Mouse (Mus musculus): ENCODE results near the gene Platr17.

Platr17 gene

DNA sequence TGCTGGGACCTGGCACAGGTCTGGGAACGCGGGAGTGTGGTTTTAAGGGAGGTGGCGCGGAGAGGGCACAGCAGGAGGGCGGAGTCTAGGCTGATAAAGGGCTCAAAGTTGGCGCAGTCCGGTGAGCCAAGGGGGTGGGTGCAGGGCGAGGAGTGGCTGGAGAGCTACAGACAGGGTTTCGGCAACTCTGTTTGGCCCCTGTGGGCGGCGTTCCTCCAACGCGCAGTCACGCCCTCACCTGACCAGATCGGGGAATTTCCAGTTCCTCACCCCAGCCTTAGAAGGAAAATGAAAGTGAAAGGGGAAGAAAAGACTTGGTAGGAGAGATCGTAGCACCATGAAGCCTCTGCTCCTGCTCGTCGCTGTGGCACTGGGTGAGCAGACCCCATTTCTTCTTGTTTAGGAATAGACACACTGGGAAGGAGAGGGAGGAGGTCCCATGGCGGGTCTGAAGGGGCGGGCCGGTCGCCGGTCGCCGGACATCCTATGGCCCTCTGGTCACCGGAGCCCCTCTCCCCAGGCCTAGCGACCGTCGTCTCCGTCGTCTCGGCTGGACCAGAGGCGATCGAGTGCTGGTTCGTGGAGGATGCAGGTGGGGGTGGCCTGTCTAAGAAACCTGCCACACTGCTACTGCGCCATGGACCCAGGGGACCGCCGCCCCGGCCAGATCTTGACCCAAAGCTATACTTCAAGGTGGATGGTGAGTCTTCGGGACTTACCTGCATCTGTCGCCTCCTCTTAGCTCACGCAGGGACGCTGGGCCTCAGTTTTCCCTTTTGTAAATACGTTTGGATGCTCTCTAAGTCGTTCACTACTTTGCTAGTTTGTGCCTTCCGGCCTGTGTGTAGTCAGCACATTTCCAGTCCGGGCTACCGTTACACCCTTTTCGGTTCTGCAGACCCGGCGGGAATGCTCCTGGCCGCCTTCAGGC lies 14.7 kb downstream of the Platr17 start:
- DNase-seq (ENCODE audit: extremely low spot score, low spot score) = peak; percentile 51

DNA sequence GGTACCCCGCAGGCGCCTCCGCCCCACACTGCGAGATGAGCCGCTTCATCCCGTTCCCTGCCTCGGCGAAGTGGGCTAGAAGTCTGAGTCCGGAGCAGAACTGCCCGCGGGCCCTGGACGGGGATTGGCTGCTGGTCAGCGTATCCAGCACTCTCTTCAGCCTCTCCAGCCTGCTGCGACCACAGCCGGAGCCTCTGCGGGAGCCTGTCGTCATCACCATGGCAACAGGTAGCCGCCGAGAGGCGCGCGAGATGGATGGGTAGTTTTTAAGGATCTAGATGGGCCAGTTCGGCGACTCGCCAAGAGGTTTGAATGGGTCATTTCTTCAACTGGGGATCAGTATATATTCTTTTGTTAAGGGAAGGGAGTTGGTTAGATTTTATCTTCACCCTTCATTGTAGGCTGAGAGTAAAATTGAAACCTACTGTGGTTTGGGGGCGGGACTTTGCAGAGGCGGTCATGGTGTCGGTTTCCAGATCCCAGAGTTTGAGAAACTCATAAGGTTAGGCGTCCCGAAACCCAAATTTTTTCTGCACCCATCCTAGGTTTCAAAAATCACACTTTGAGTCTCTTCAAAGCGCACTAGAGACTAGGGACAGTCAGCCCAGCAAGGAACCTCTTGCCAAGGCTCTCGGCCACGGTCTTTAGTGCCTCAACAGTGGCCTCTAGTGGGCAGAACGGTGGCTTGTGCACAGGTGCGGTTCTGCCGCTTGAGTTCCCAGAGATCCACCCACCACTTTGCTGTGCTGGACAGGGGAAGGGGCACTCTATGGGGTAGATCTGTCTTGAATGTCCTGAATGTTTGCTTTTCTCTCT lies 15.6 kb downstream of the Platr17 start:
- DNase-seq (ENCODE audit: extremely low spot score, low spot score) = peak; percentile 85

DNA sequence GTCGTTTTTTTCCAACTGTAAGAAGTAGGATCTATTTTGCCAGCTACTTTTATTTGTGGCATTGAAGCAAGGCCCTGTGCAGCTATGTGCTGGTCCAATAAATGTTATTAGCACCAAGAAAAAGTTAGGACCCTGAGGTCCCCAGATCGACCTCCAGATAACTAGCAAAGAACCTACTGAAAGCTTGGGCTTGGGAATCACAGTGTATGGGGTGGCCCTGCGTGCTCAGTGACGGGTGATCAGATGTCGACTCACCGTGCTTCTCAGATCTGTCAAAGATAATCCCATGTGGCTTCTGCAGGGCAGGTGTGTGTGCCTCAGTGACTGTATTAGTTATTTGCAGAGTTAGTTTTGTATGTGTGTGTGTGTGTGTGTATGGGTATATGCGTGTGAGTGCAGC lies 16.4 kb downstream of the Platr17 start:
- no peak for DNase-seq (ENCODE audit: extremely low spot score, low spot score)

GRCm38 (mm10) chr17:33924577-33925283 lies 19.8 kb downstream of the Platr17 start:
- no peak for DNase-seq (ENCODE audit: extremely low spot score, low spot score)

GRCm38 (mm10) chr17:33925406-33926116 lies 20.6 kb downstream of the Platr17 start:
- DNase-seq (ENCODE audit: extremely low spot score, low spot score) = no peak

GRCm38 (mm10) chr17:33926207-33926932 lies 21.4 kb downstream of the Platr17 start:
- DNase-seq (ENCODE audit: extremely low spot score, low spot score) = no peak

GRCm38 (mm10) chr17:33928251-33928947 lies 23.5 kb downstream of the Platr17 start:
- no peak for DNase-seq (ENCODE audit: extremely low spot score, low spot score)

GRCm38 (mm10) chr17:33929371-33930279 lies 24.7 kb downstream of the Platr17 start, which contains the start of gene Rgl2:
Rgl2 (plus strand) TSS chr17:33929543.
- DNase-seq (ENCODE audit: extremely low spot score, low spot score) = peak; percentile 98

GRCm38 (mm10) chr17:33930280-33931158 lies 25.6 kb downstream of the Platr17 start:
- peak; percentile 54 for DNase-seq (ENCODE audit: extremely low spot score, low spot score)

GRCm38 (mm10) chr17:33931159-33931866 lies 26.4 kb downstream of the Platr17 start:
- DNase-seq (ENCODE audit: extremely low spot score, low spot score) = no peak

DNA sequence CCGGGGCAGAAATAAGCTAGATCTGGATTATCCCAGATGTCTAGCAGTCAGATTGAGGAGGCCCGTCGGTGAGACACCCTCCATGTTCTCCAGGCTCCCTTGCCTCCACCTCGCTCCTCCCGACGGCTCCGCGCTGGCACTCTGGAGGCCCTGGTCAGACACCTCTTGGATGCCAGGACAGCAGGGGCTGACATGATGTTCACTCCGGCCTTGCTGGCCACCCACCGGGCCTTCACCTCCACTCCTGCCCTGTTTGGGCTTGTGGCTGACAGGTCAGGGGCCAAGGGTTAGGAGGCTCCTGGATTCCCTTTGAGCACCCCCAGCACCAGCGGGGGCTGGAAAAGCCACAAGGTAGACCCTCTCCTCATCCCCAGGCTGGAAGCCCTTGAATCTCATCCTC lies 27.0 kb downstream of the Platr17 start:
- no peak for DNase-seq (ENCODE audit: extremely low spot score, low spot score)

DNA sequence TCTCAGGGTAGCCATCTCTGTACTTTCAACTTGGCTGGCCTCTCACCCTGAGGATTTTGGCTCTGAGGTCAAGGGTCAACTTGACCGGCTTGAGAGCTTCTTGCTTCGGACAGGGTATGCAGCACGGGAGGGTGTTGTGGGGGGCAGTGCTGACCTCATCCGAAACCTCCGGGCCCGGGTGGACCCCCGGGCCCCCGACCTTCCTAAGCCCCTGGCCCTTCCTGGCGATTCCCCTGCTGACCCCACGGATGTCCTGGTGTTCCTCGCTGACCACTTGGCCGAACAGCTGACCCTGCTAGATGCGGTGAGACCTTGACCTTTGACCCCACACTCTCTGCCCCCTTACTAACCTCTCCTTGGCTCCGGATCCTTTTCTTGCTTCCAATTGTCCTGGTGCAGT lies 27.5 kb downstream of the Platr17 start:
- no peak for DNase-seq (ENCODE audit: extremely low spot score, low spot score)

DNA sequence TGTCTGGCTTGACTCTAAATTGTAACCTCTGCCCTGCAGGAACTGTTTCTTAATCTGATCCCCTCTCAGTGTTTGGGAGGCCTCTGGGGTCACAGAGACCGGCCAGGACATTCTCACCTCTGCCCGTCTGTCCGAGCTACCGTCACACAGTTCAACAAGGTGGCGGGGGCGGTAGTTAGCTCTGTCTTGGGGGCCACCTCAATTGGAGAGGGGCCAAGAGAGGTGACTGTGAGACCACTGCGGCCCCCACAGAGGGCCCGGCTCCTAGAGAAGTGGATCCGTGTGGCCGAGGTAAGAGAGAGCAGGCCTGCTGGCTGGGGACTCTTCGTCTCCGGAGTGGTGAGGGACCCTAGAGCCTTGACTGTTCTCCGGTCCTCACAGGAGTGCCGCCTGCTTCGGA lies 28.0 kb downstream of the Platr17 start:
- DNase-seq (ENCODE audit: extremely low spot score, low spot score) = no peak

- DNase-seq (ENCODE audit: extremely low spot score, low spot score) = no peak
Measured at GRCm38 (mm10) chr17:33935422-33936055, 30.6 kb downstream of the Platr17 start.

GRCm38 (mm10) chr17:33936993-33937392 lies 32.1 kb downstream of the Platr17 start:
- DNase-seq (ENCODE audit: extremely low spot score, low spot score) = no peak

DNA sequence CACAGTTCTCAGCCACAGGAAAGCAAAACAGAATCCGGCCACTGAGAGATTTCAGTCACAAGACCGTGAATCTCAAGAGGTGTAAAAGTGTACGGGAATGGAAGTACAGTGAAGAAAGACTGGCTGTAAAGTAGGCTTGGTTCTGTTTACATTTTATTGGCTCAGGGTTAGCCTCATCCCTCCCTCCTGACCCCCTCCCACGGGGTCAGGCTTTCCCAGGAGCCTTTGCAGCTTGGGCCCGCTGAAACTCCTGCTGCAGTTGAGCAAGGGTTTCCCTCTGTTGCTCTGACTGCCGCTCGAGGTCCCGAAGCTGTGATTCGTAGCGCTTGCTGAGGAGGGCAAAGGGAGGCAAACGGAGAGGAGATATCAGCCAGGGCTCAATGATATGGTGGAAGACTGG lies 33.8 kb downstream of the Platr17 start:
- no peak for DNase-seq (ENCODE audit: extremely low spot score, low spot score)
